Mouse (Mus musculus) thymus, postnatal 4 days (tissue): ENCODE results near the gene Shank3.

Experiments
- DNase-seq: peaks from one replicate; pipeline ENCODE4 v3.0.0; 2021

Gene Shank3

DNA sequence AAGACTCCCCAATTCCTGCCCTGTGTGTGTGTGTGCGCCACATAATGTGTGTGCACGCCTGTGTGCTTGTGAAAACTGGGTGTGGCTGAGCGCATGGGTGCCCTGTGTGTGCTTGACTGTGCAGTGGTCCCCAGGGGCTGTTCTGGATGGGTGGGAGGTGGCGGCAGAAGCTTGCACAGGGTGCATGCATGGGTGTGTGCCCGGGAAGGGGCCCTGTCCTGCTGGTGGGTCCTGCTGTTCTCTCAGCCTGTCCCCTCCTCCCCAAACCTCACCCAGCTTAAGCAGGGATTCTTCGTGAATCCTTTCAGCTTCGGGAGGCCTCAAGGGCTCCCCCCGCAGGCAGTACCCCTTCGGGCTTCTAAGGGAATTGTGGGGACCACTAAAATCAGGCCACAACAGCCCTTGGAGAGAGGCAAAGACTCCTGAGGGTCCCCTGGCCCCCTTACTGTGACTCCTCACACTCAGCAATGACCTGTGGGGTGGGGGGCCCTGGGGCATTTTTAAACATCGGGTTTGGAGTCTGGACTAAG, 59.8 kb downstream of the Shank3 start:
- no peak for DNase-seq

DNA sequence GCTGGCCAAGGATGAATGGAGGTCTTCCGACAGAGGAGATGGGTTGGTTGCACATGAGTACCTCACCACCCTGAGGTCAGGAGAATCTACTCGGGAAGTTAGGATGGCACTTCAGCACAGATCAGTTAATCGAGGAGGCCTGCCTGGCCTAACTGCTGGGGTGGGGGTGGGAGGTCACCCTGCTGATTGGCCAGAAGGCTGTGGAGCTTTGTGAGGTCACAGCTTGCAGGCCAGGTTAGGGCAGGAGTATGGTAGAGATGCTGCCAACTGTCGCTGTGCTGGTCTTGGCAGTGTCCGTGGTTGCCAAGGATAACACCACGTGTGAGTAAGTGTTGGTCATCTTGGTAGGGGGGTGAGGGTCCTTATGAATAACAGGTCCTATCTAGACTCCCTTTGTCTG, 68.7 kb downstream of the Shank3 start, which contains the start of gene Acr:
Acr (plus strand) TSS at position 213 of the 400 bp plus-strand sequence.
- DNase-seq, result no peak

DNA sequence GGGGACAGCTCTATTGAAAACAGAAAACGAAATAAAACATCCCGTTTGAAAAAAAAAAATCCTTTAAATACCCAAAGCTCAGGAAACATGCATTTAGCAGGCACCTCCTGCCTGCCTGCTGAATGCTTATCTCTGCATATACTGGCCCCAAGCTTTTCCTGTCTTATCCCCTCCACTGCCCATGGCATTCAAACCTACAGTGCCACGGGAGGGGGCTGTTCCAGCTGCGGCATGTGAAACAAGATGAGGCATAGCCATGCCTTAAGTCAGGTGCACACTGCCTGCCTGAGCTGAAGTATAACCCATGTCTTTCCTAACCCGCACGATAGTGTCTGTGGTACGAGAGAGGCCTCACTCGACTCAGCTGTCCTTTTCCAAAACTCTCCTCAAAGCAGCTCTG, 72.7 kb downstream of the Shank3 start:
- no peak for DNase-seq

DNA sequence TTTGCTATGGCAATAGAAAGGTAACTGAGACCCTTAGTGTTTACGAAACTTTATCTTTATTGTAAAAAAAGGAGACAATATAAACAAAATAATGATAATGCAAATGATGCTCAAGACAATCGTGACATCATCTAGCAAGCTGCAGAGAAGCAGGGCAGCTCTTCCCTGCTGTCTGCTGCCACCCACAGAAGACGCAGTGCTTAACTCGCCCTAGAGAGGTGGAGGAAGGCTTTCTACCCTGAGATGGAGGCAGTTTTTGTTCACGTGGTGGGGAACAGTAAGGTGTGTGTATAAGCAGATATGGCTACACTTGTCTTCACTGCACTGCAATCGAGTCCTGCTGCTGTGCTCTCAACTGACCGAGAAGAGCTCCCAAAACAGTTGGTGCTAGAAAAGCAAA, 83.1 kb downstream of the Shank3 start:
- DNase-seq, result no peak

DNA sequence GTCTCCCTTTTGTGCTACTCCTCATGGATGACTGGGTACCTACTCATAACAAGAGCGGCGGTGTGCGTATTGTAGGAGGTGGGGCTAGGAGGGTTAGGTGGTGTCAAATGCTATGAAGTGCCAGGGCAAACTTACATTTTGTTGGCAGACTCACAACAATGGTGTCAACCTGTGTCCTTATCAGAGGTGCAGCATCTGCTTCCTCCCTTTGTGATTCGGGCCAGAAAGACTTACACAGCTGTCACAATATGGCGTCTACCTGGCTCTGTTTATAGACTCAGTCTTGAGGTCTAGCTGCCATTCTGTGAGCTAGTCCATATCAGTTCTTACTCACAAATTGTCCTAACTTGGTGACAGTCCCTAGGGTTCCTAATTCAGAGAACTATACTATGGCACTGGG, 85.7 kb downstream of the Shank3 start:
- DNase-seq, result no peak

DNA sequence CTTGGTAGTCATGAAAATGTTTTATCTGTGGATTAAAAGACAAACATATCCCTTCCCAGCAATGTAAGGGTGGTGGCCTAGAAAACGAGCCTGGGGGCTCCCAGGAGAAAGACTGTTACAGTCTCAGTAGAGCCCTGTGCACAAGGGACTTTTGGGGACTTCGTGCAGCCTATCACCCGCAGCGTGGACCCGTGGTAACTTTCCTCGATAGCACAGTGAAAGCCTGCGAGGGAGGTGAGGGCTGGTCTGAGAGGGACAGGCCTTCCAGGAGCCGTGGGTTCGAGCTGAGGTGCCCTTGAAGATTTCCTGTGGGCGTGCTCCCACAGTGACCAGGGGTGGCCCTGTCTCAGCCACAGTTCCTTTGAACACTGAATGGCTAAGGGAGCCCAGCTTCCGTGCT, 86.2 kb downstream of the Shank3 start:
- no peak for DNase-seq

DNA sequence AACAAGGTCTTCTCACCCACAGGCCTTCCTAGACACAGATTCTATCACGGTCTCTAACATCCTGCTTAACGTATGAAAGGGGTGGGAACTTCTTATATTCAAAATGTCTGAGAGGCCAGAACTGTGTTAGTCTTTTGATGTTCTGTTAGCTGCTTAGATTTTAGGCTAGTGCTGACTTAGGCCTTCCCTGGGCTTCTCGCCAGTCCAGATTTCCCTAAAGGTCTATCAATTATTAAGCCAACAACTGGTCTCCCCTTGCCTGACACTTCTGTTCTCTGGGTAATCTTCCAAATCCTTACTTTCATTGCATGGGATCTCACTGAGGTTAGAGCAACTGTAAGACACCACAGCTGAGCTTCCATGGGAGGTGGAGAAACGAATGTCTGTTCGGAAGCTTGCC, 89.7 kb downstream of the Shank3 start:
- no peak for DNase-seq

DNA sequence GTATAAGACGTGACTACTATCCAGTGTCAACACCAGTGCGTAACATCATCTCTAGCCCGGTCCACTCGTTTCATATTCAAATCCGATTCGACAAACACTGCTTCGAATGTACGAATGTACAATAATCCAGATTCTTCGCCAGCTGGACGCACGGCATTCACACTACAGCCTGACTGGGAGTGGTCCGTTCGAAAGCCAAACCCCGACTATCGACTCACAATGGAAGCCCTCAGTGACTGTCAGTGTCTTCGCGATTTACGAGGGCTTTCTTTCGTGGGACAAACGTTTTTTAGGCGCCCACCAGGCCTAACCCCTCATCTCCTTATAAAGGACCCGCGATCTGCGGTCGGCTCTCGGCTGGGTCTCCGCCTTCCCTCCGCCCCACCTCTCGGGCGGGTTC, 91.9 kb downstream of the Shank3 start:
- no peak for DNase-seq

DNA sequence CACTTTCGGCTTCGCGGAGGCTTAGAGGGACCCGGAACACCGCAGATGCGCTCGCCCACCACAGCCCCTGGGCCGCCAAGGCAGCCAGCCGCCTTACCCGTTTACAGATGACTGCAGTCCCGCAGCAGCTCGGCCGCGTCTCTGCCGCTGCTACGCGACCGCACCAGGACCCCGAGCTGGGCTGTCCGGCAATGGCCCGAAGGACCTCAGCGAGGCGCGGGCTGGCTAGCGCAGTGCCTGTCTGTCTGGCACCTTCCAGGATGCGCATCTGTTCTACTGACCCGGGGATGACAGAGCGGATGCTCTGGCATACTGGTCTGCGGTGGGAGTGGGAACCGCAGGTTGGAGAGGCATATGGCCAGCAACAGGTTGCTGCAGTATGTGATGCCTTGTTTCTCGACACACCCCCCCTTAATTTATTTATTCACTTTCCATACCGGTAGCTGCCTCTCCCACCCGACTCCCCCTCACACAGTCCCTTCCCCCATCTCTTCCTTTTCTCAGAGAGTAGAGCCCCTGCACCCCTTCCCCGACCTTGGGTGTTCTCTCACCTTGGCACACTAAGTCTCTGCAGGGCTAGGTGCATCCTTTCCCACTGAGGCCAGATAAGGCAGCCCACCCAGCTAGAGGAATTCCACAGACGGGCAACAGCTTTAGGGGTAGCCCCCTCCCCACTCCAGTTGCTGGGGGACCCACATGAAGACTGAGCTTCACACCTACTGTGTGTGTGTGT, 92.5 kb downstream of the Shank3 start, which contains the start of gene Rabl2:
Rabl2 (minus strand) TSS at position 201 of the 733 bp plus-strand sequence.
- DNase-seq, result peak; percentile 80

DNA sequence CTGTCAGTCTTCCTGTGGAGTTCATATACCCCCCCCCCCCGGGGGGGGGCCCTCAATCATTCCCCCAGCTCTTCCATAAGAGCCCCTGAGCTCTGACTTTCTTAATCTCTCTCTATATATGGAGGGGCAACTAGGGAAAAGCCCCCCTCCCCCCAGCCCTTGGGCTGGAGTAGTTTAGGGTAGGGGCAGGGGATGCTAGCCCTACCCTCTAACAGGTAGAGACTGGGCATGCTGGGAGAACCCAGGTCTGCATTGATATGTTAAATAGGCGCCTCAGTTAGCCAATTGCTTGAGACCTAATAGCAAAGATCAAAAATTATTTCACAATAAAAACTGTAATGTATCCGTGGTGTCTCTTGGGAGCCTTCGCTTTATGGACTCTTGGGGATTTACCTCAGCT, 93.1 kb downstream of the Shank3 start:
- DNase-seq, result no peak

DNA sequence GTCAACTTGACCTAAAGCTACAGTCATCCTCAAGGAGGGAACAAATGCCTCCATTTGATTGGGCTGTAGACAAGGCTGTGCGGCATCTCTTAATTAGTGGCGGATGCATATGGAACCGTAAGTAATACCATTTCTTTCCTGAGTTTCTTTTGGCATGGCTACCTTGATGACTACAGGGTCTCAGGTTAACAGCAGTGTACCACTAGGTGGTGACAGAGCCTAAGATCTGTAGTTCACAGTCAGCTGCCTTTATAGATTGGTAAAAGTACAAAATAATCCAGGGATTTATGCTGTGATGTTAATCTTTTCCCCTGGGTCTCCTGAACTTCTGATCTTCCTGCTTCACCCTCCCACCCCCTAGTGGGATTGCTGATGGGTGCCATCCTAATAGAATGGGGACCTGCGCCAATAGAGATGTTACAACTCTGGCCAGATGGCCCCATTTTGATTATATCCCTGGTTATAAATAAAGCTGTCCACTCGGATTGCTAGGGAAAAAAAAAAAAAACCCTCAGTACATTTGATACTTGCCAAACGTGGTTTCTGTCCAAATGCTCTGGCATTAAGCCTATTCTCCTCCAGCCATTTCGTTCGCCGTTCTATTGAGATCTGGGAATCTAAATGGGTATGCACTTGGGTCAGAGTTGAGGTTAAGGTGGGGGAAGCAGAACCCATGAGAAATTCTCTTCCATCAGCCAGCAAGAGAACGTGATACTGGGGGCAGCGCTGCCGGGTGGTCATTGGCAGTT, 106.6 kb downstream of the Shank3 start:
- no peak for DNase-seq

DNA sequence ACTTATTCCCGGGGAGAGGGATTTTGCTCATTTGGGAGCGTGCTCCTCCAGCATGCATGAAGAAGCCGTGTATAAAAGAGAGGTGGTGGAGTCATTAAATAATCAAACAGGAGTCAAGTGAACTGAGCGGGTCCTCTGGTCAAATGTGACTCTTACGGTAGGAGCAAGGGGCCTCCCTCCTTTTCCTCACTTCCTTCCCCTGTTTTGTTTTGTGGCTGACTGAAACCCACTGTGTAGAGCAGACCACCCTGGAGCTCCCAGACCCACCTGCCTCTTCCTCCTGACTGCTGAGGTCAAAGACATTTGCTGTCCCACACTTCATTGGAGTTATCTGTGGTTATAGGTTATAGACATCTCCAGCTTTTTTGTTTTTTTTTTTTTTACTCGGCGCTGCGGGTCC, 108.1 kb downstream of the Shank3 start:
- no peak for DNase-seq

DNA sequence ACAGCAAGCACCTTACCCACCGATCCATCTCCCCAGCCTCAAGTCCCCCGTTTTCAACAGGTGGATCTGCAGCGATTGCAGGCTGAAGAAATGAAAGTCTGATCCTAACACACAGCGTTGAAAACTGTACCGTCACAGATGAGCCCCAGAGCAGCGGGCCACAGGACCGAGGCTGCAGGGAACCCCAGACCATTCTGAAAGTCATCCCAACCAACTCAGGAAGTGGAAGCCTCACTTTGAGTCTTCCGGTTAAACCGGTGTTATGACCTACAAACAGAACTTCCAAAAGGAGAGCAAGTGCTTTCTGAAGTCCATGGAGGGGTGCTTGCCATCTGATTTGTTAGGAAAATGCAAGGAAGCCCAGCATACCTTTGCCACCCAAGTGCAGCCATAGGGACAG, 108.5 kb downstream of the Shank3 start:
- DNase-seq, result no peak
